Mouse (Mus musculus) CH12F3 (cell line): Measurements from ENCODE around the gene Ruvbl2.
"Not testable (repeated sequence)": the region's sequence is repeated elsewhere in the genome, so short reads cannot be mapped to it uniquely, and the experiment has no call there.

ENCODE experiments used
- in situ Hi-C: fragments of 300-500 bp; cut with MboI; formaldehyde crosslinking; loops from 2 replicates; pipeline ENCODE4 v1.14.3; 2020; ENCODE audit warnings: low sequenced_read_pairs

The Ruvbl2 gene

GRCm38 (mm10) chr7:45461326-45461725 is 23.4 kb upstream of the Ruvbl2 start:
- in situ Hi-C loops, result no loop called here

- in situ Hi-C loops, result no loop called here
These were observed 23.0 kb upstream of the Ruvbl2 start for GRCm38 (mm10) chr7:45460860-45461314.

GRCm38 (mm10) chr7:45460377-45460776 is 22.5 kb upstream of the Ruvbl2 start:
- in situ Hi-C loops, result no loop called here

GRCm38 (mm10) chr7:45459564-45460140 is 21.8 kb upstream of the Ruvbl2 start, which contains the start of gene Ftl1:
Gene Ftl1, minus strand, starts transcription at chr7:45459884.
- in situ Hi-C loops, result not testable (repeated sequence)

- in situ Hi-C loops, result no loop called here
These were observed 21.1 kb upstream of the Ruvbl2 start for GRCm38 (mm10) chr7:45458748-45459563.

GRCm38 (mm10) chr7:45457204-45458060 is 19.5 kb upstream of the Ruvbl2 start:
- in situ Hi-C loops, result no loop called here

GRCm38 (mm10) chr7:45456721-45457203 is 18.9 kb upstream of the Ruvbl2 start:
- in situ Hi-C loops, result no loop called here

GRCm38 (mm10) chr7:45455932-45456696 is 18.2 kb upstream of the Ruvbl2 start:
- in situ Hi-C loops, result no loop called here

- in situ Hi-C loops, result no loop called here
These were observed 17.1 kb upstream of the Ruvbl2 start for GRCm38 (mm10) chr7:45454971-45455370.

- in situ Hi-C loops, result no loop called here
These were observed 13.6 kb upstream of the Ruvbl2 start for GRCm38 (mm10) chr7:45451344-45451982.

GRCm38 (mm10) chr7:45449974-45450373 is 12.1 kb upstream of the Ruvbl2 start:
- in situ Hi-C loops, result no loop called here

GRCm38 (mm10) chr7:45447325-45447990 is 9.6 kb upstream of the Ruvbl2 start:
- in situ Hi-C loops, result no loop called here

GRCm38 (mm10) chr7:45446589-45446988 is 8.7 kb upstream of the Ruvbl2 start:
- in situ Hi-C loops, result no loop called here

GRCm38 (mm10) chr7:45443526-45444420 is 5.9 kb upstream of the Ruvbl2 start:
- in situ Hi-C loops, result no loop called here

GRCm38 (mm10) chr7:45437046-45437445 is 850 bp downstream of the Ruvbl2 start:
- in situ Hi-C loops, result no loop called here

- in situ Hi-C loops, result no loop called here
These were observed 1.5 kb downstream of the Ruvbl2 start for GRCm38 (mm10) chr7:45436444-45436843.

- in situ Hi-C loops, result no loop called here
These were observed 2.9 kb downstream of the Ruvbl2 start for GRCm38 (mm10) chr7:45435038-45435437.
